Mouse (Mus musculus): ENCODE results near the gene Olfr307. TPM values are rescaled to one million over a fixed set of nuclear protein-coding genes. Genes with fewer than 3 reads are reported as not detected.
"Not testable (repeated sequence)": the region's sequence is repeated elsewhere in the genome, so short reads cannot be mapped to it uniquely, and the experiment has no call there.

Olfr307 gene
- polyA plus RNA-seq (2016; fragmentation: Nextera tagmentation; extraction: Ambion mirVana), result not detected in 2 replicates

DNA sequence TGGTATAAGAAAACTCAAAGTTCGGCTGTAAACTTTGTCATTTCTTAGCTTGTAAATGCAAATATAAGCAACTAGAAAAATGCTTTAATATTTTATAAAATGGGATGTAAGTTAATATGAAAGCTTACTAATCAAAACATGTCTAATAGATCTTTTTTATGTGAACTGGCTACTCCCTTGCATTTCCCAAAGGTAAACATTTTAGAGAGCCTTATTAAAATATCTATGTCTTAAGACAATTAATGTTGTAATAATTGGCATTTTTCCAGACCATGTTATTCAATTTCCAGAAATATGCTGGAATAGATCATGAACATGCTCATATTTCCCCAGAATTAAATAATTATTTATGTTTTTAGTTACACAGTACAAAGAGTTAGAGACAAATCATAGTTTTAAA is at the start of gene Olfr307:
TSS of gene Olfr307 (minus strand) at position 101 of the 400 bp plus-strand sequence.
- 85% methylated on average over 1 of the region's 1 CpGs for WGBS
- H3K4me1 ChIP-seq (replicated peaks), result no peaks in the 10 kb centered on the region
- no peaks in the 10 kb centered on the region for H3K9me3 ChIP-seq
- DNase-seq (ENCODE audit: low spot score), result no peak
- H3K36me3 ChIP-seq, result no peaks in the 10 kb centered on the region
- no peaks in the 10 kb centered on the region for H3K27me3 ChIP-seq (ENCODE audit: insufficient read depth, poor library complexity, severe bottlenecking)
- H3K27ac ChIP-seq, result no peak within 1 kb of the TSS
- no peak within 1 kb of the TSS for H3K4me3 ChIP-seq

DNA sequence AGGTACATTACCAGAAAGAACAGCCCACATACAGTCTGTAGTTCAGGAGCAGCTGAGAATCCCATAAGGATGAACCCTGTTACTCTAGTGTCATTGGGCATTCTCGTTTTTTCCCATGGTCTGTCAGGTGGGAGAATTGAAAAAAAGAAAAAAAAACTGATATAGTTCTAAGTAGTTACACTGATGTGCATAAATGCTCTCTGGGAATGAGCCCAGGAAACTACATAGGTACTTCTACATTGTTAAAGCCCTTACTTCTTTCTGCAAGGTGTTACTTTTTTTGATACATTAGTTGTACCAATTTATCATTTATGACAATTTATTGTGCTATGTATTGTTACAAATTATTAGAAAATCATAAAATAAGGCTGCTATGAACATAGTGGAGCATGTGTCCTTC is 49.2 kb upstream of the Olfr307 start, which contains the start of gene Olfr304:
TSS of gene Olfr304 (minus strand) at position 101 of the 400 bp plus-strand sequence.
- WGBS, result 71% methylated on average over 1 of the region's 1 CpGs

DNA sequence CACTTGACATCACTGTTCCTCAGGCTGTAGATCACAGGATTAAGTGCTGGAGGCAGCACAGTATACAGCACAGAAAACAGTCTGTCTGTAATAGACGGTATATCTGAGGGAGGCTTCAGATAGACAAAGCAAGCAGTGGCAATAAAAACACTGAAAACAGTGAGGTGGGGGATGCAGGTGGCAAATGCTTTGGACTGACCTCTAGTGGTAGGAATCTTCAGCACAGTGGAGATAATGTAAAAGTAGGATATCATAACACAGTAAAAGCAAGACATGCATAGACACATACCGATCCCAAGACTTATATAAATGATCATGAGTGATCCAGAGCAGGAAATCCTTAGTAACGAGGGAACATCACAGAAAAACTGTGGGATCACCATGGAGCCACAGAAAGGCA is 48.4 kb upstream of the Olfr307 start:
- Histone ChIP-seq H3K4me1 (replicated peaks) (no peaks in the 10 kb centered on the region), H3K4me3 (no peak overlapping the region), H3K9me3 (no peaks in the 10 kb centered on the region), H3K36me3 (no peaks in the 10 kb centered on the region), H3K27ac (no peak overlapping the region), H3K27me3 (ENCODE audit: insufficient read depth, poor library complexity, severe bottlenecking) (no peaks in the 10 kb centered on the region)
- no peak for DNase-seq (ENCODE audit: low spot score)
- 76% methylated on average over 3 of the region's 3 CpGs for WGBS

More for the DNA sequence above, 49.2 kb upstream of the Olfr307 start, which contains the start of gene Olfr304:
- H3K9me3 ChIP-seq, result no peaks in the 10 kb centered on the region
- no peak for DNase-seq (ENCODE audit: low spot score)
- H3K36me3 ChIP-seq, result no peaks in the 10 kb centered on the region
- no peaks in the 10 kb centered on the region for H3K4me1 ChIP-seq (replicated peaks)
- H3K4me3 ChIP-seq, result no peak within 1 kb of the TSS
- H3K27me3 ChIP-seq (ENCODE audit: insufficient read depth, poor library complexity, severe bottlenecking), result no peaks in the 10 kb centered on the region
- no peak within 1 kb of the TSS for H3K27ac ChIP-seq

DNA sequence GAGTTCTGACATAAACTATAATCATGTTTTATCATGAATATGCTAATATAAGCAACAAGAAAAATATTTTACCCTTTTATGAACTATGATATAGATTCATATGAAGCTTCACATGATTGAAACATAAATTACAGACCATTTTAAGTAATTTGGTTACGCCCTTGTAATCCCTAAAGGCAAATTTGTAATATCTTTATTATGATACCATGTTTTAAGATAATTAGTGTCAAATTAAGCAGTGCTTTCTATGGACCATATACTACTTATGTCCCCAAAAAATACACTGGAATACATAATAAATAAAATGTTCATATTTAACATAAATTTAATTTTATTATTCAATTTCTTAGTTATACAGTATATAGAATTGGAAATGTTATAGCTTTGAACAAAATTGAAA is 29.4 kb upstream of the Olfr307 start, which contains the start of gene Olfr305:
TSS of gene Olfr305 (minus strand) at position 101 of the 400 bp plus-strand sequence.
- DNase-seq (ENCODE audit: low spot score), result no peak
- no peaks in the 10 kb centered on the region for H3K36me3 ChIP-seq
- H3K27ac ChIP-seq, result no peak within 1 kb of the TSS
- H3K4me1 ChIP-seq (replicated peaks), result no peaks in the 10 kb centered on the region
- no peaks in the 10 kb centered on the region for H3K9me3 ChIP-seq
- H3K4me3 ChIP-seq, result no peak within 1 kb of the TSS
- no peaks in the 10 kb centered on the region for H3K27me3 ChIP-seq (ENCODE audit: insufficient read depth, poor library complexity, severe bottlenecking)
- 83% methylated on average over 1 of the region's 1 CpGs for WGBS

DNA sequence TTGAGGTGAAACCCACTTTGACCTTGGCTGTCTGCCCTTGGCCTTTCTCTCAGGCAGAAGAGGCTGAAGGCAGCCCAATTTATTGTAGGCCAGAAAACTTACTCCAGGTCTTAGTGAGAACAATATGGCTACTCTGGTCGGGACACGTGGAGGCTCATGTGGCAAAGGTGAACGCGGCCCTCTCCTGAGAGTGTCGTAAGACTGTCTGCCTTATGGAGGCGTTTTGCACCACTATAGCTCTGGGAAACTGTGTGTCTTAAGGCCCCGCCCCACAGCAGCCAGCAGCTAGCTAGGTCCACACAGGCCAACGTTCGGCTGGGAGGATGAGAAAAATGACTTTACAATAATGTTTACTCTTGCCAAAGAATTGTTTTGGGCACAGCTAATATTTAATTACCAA is 8.9 kb upstream of the Olfr307 start:
- H3K4me1 ChIP-seq (replicated peaks); DNase-seq (ENCODE audit: low spot score); H3K27me3 ChIP-seq (ENCODE audit: insufficient read depth, poor library complexity, severe bottlenecking); H3K4me3 ChIP-seq; H3K27ac ChIP-seq; H3K9me3 ChIP-seq; H3K36me3 ChIP-seq: not testable (repeated sequence)
- WGBS, result 92% methylated on average over 9 of the region's 9 CpGs

DNA sequence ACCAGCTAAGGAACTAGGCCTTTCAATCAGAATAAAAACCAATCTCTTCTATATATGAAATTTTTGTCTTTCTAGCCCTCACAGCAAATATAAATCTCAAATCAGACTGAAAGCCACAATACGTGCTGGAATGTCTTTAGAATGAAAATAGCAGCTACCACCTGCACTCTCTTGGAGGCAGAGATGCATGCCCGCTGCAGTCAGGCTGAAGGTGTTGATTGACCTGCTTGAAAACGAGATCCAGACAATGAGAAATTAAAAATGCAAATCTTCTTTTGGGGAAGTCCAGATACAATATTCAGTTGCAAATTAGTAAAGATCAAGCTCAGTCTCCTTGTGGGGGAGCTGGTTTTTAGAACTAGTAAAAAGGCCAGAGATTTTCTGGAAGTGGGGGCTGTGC is 6.9 kb upstream of the Olfr307 start:
- Histone ChIP-seq H3K9me3 (no peaks in the 10 kb centered on the region), H3K36me3 (no peaks in the 10 kb centered on the region), H3K4me3 (no peak overlapping the region), H3K4me1 (replicated peaks) (no peaks in the 10 kb centered on the region), H3K27me3 (ENCODE audit: insufficient read depth, poor library complexity, severe bottlenecking) (no peaks in the 10 kb centered on the region), H3K27ac (no peak overlapping the region)
- WGBS, result 75% methylated on average over 3 of the region's 3 CpGs
- no peak for DNase-seq (ENCODE audit: low spot score)

DNA sequence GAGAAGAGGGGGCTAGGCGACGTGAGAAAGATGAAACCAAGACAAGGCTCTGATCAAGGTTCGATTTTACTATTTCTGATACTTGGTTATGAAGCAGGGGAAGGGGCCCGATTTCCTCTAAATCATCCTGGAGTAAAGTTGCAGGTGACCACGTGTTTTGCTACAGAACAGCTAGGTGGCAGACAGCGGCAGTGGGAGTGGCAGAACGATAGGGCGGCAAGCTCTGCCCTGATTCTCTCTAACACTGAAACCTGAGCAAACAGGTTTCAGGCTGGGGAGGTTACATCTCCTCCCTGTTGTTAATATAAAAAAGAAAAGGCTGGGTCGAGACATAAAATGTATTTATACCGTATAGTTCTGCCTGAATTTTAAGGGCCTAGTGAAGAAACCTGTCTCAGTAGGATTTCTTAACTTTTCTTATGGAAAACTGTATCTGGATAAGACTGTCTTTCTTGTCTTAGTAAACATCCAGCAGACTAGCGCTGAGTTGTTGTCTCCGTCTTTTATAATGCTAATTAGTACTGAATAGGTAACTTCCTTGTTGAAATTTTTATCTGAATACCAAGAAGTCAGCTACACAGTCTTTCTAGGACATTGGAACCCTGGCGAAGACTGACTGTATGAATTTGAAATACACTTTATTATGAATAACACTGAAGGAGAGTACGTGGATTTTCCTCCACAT is 5.6 kb upstream of the Olfr307 start:
- no peak overlapping the region for H3K27ac ChIP-seq
- no peaks in the 10 kb centered on the region for H3K9me3 ChIP-seq
- no peak for DNase-seq (ENCODE audit: low spot score)
- 82% methylated on average over 14 of the region's 14 CpGs for WGBS
- no peaks in the 10 kb centered on the region for H3K4me1 ChIP-seq (replicated peaks)
- H3K27me3 ChIP-seq (ENCODE audit: insufficient read depth, poor library complexity, severe bottlenecking), result no peaks in the 10 kb centered on the region
- H3K4me3 ChIP-seq, result no peak overlapping the region
- no peaks in the 10 kb centered on the region for H3K36me3 ChIP-seq

DNA sequence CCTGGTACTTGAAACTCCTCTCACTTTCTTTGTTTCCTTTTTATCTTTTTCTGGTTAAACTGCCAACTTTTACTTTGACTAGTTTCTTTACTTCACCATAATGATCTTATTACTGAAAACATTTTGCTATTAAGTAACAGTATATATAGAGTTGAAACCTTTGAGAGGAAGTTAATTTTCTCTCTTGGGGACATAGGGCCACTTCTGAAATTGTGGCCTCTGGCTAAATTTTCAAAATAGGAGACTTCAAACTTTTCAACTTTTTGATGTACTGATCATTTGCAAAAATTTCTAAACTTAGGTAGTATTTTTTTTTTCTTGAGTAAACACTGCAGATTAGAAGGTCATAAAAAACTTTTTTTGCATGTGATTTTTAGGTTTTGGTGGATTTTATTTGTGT is 11.9 kb downstream of the Olfr307 start, which contains the start of gene Olfr308:
TSS of gene Olfr308 (minus strand) at position 101 of the 400 bp plus-strand sequence.
- no peak for DNase-seq (ENCODE audit: low spot score)

DNA sequence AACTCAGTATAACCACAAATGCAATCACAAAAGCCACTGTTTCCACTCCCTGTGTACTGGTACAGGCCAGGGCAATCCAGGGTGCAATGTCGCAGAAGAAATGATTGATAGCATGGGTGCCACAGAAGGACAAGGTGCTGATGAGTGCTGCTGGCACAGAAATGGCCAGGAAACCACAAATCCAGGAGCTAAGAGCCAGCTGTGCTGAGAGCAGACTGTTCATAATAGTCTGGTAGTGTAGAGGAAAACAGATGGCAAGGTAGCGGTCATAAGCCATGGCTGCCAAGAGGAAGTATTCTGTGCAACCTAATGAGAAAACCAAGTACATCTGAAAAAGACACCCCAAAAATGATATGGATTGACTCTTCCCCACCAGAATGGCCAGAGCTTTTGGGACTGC is 16.1 kb downstream of the Olfr307 start:
- DNase-seq (ENCODE audit: low spot score), result no peak
- WGBS, result 91% methylated on average over 2 of the region's 2 CpGs

More for the DNA sequence above, 11.9 kb downstream of the Olfr307 start, which contains the start of gene Olfr308:
- no peak within 1 kb of the TSS for H3K4me3 ChIP-seq
- H3K9me3 ChIP-seq, result no peaks in the 10 kb centered on the region
- no peaks in the 10 kb centered on the region for H3K27me3 ChIP-seq (ENCODE audit: insufficient read depth, poor library complexity, severe bottlenecking)
- no peaks in the 10 kb centered on the region for H3K36me3 ChIP-seq
- no peak within 1 kb of the TSS for H3K27ac ChIP-seq
- H3K4me1 ChIP-seq (replicated peaks), result no peaks in the 10 kb centered on the region

DNA sequence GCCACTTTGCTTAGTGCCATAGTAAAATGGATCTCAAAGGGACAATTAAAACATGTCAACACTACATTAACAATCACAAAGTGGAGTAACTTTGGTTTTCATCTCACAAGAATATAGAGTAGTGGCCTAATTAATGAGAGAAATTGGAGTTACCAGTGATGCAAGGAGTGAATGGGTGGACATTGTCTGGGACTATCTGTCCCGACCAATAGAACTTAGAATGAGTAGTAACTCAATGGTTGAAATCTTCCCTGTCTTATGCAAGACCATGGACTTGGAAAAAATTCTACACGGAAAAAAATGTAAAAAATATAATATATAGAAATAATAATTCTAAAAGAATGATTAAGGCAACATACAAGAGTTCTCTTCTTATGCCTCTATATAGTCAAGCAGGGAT is 23.8 kb downstream of the Olfr307 start, which contains the start of gene Olfr309:
TSS of gene Olfr309 (minus strand) at position 101 of the 400 bp plus-strand sequence.
- Histone ChIP-seq H3K36me3 (no peaks in the 10 kb centered on the region), H3K9me3 (no peaks in the 10 kb centered on the region), H3K4me3 (no peak within 1 kb of the TSS), H3K27me3 (ENCODE audit: insufficient read depth, poor library complexity, severe bottlenecking) (no peaks in the 10 kb centered on the region), H3K27ac (no peak within 1 kb of the TSS), H3K4me1 (replicated peaks) (no peaks in the 10 kb centered on the region)
- 86% methylated on average over 2 of the region's 2 CpGs for WGBS
- no peak for DNase-seq (ENCODE audit: low spot score)

More for the DNA sequence above, 16.1 kb downstream of the Olfr307 start:
- Histone ChIP-seq H3K27me3 (ENCODE audit: insufficient read depth, poor library complexity, severe bottlenecking) (no peaks in the 10 kb centered on the region), H3K4me1 (replicated peaks) (no peaks in the 10 kb centered on the region), H3K9me3 (no peaks in the 10 kb centered on the region), H3K36me3 (no peaks in the 10 kb centered on the region), H3K4me3 (no peak overlapping the region), H3K27ac (no peak overlapping the region)

Other genes starting within 250 kb of the Olfr307 start
- not detected in 2 replicates for gene Vmn2r75, start 165.8 kb downstream of the Olfr307 start, polyA plus RNA-seq (2016; fragmentation: Nextera tagmentation; extraction: Ambion mirVana)
- gene Vmn2r76, start 91.3 kb downstream of the Olfr307 start, polyA plus RNA-seq (2016; fragmentation: Nextera tagmentation; extraction: Ambion mirVana), result not detected in 2 replicates
- gene Olfr310, start 60.4 kb downstream of the Olfr307 start, polyA plus RNA-seq (2016; fragmentation: Nextera tagmentation; extraction: Ambion mirVana), result not detected in 2 replicates
- not detected in 2 replicates for gene Olfr309, start 23.9 kb downstream of the Olfr307 start, polyA plus RNA-seq (2016; fragmentation: Nextera tagmentation; extraction: Ambion mirVana)
- gene Olfr308, start 12.0 kb downstream of the Olfr307 start, polyA plus RNA-seq (2016; fragmentation: Nextera tagmentation; extraction: Ambion mirVana), result not detected in 2 replicates
- gene Olfr305, start 29.3 kb upstream of the Olfr307 start, polyA plus RNA-seq (2016; fragmentation: Nextera tagmentation; extraction: Ambion mirVana), result not detected in 2 replicates
- not detected in 2 replicates for gene Olfr304, start 49.1 kb upstream of the Olfr307 start, polyA plus RNA-seq (2016; fragmentation: Nextera tagmentation; extraction: Ambion mirVana)
- not detected in 2 replicates for gene Olfr303, start 60.2 kb upstream of the Olfr307 start, polyA plus RNA-seq (2016; fragmentation: Nextera tagmentation; extraction: Ambion mirVana)
- gene Olfr301, start 66.3 kb upstream of the Olfr307 start, polyA plus RNA-seq (2016; fragmentation: Nextera tagmentation; extraction: Ambion mirVana), result not detected in 2 replicates
- not detected in 2 replicates for gene Olfr299, start 122.3 kb upstream of the Olfr307 start, polyA plus RNA-seq (2016; fragmentation: Nextera tagmentation; extraction: Ambion mirVana)
- not detected in 2 replicates for gene Olfr298, start 154.9 kb upstream of the Olfr307 start, polyA plus RNA-seq (2016; fragmentation: Nextera tagmentation; extraction: Ambion mirVana)
- not detected in 2 replicates for gene Olfr297, start 182.4 kb upstream of the Olfr307 start, polyA plus RNA-seq (2016; fragmentation: Nextera tagmentation; extraction: Ambion mirVana)
- not detected in 2 replicates for gene Olfr295, start 246.3 kb upstream of the Olfr307 start, polyA plus RNA-seq (2016; fragmentation: Nextera tagmentation; extraction: Ambion mirVana)